ENCODE assay signal across 19 mouse cellular contexts in the genomic region with DNA sequence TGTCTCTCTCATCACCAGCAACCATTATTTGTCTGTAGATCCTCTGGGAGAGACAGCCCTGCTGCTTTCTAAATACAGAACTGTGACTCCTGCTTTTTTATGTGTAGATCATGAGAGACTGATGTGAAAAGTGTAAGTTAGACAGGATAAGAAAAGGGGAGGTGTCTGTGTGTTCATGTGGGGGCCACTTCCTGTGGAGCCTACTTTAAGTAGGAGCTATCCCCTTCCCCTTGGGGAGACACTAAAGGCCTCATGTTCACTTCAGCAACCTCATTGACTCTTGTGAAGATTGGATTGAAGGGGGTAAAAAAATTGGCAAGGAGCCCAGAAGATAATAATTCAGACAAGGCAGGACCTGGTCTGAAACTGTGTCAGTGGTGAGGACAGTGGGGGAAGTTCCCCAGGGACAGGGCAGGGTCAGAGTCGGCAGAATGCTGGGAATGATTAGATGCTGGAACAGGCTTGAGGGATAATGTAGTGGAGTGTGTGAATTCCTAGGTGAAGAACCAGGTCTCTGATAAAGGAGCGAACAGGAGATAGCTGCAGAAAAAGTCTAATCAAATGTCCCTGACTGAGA.
DNase-seq lines count a peak whose midpoint lies in the region; ATAC-seq lines count a peak whose summit lies in the region.
"Had no signal": no experiment of that assay in that cellular context is flagged by ENCODE, and none has a peak within 500 bp of the region (broad histone marks: within the 10 kb centered on the region; RNA-seq: fewer than 3 reads in every experiment).

No protein-coding gene starts in this region.

- H3K27me3 ChIP-seq in kidney, embryonic 15.5 days = no peaks in the 10 kb centered on the region
- H3K27me3 ChIP-seq in midbrain, embryonic 14.5 days (ENCODE audit: control insufficient read depth, insufficient read depth, low read length) = no peaks in the 10 kb centered on the region
- H3K27me3 ChIP-seq in midbrain, embryonic 11.5 days (ENCODE audit: control insufficient read depth, insufficient read depth, low read length) = no peaks in the 10 kb centered on the region
- no peaks in the 10 kb centered on the region for H3K27me3 ChIP-seq in limb, embryonic 10.5 days (ENCODE audit: low read depth, poor library complexity, severe bottlenecking)
- H3K27me3 ChIP-seq: hindbrain, embryonic 12.5 days had no signal

- no peak for DNase-seq in kidney, adult 11 months
- no peak for DNase-seq in midbrain, embryonic 14.5 days
- no peak for DNase-seq in midbrain, embryonic 11.5 days (ENCODE audit: low spot score, missing footprints)
- DNase-seq in limb, embryonic 10.5 days (ENCODE audit: low spot score) = no peak
- DNase-seq in mesoderm, embryonic 11.5 days (ENCODE audit: low read depth, low spot score) = peak; percentile 37
- no peak for DNase-seq in cerebellum, postnatal 4 days (ENCODE audit: low spot score in 2 of 2)
- no peak for DNase-seq in adrenal gland, postnatal 10 days
- DNase-seq: adrenal gland, adult 2 months; cerebellum, adult 9-11 months; forebrain, postnatal 0 days; gastrocnemius, postnatal 36 days; kidney, postnatal 10 days; layer of hippocampus, adult 9-11 months; lung, postnatal 36 days; right cerebral cortex, postnatal 25 days had no signal

- no peak overlapping the region for H3K4me3 ChIP-seq in kidney, embryonic 15.5 days (replicated peaks)
- no peak overlapping the region for H3K4me3 ChIP-seq in midbrain, embryonic 14.5 days (replicated peaks; ENCODE audit: low read depth, low read length)
- H3K4me3 ChIP-seq in midbrain, embryonic 11.5 days (ENCODE audit: low read depth, low read length) = no peak overlapping the region
- H3K4me3 ChIP-seq in limb, embryonic 10.5 days = no peak overlapping the region
- H3K4me3 ChIP-seq: hindbrain, embryonic 12.5 days; midbrain, embryonic 10.5 days had no signal

- no peaks in the 10 kb centered on the region for H3K9me3 ChIP-seq in kidney, embryonic 15.5 days (replicated peaks)
- no peaks in the 10 kb centered on the region for H3K9me3 ChIP-seq in midbrain, embryonic 14.5 days (ENCODE audit: control insufficient read depth, low read length)
- H3K9me3 ChIP-seq in midbrain, embryonic 11.5 days (ENCODE audit: control insufficient read depth, low read length) = no peaks in the 10 kb centered on the region
- H3K9me3 ChIP-seq in limb, embryonic 10.5 days (replicated peaks) = no peaks in the 10 kb centered on the region

- peak; percentile 80 for ATAC-seq in kidney, embryonic 15.5 days (replicated peaks; ENCODE audit: low FRiP score)
- peak; percentile 31; the same call in 1 of the 2 replicates for ATAC-seq in midbrain, embryonic 14.5 days (ENCODE audit: low FRiP score, low TSS enrichment)
- ATAC-seq in midbrain, embryonic 11.5 days (ENCODE audit: low FRiP score) = no peak
- ATAC-seq: forebrain, postnatal 0 days; inflammation-experienced regulatory T-cells, adult 6 months had no signal

- H3K4me1 ChIP-seq in kidney, embryonic 15.5 days = peaks cover 4% of the 10 kb centered on the region; the same call in 1 of the 2 replicates
- H3K4me1 ChIP-seq in midbrain, embryonic 14.5 days (ENCODE audit: control insufficient read depth, insufficient read depth, low read length) = no peaks in the 10 kb centered on the region
- no peaks in the 10 kb centered on the region for H3K4me1 ChIP-seq in midbrain, embryonic 11.5 days (ENCODE audit: control insufficient read depth, insufficient read depth, low read length)
- H3K4me1 ChIP-seq in limb, embryonic 10.5 days = peaks cover 31% of the 10 kb centered on the region
- H3K4me1 ChIP-seq: midbrain, embryonic 10.5 days had no signal

- H3K9ac ChIP-seq in kidney, embryonic 15.5 days = no peak overlapping the region
- no peak overlapping the region for H3K9ac ChIP-seq in midbrain, embryonic 14.5 days (replicated peaks; ENCODE audit: low read length)
- no peak overlapping the region for H3K9ac ChIP-seq in midbrain, embryonic 11.5 days (ENCODE audit: low read length)
- H3K9ac ChIP-seq: forebrain, postnatal 0 days; hindbrain, embryonic 12.5 days had no signal

- no peak overlapping the region for H3K27ac ChIP-seq in kidney, embryonic 15.5 days
- no peak overlapping the region for H3K27ac ChIP-seq in midbrain, embryonic 14.5 days (replicated peaks; ENCODE audit: low read depth, low read length)
- H3K27ac ChIP-seq in midbrain, embryonic 11.5 days (ENCODE audit: low read depth, low read length) = no peak overlapping the region
- H3K27ac ChIP-seq in limb, embryonic 10.5 days = peak overlapping the region; percentile 67
- H3K27ac ChIP-seq: hindbrain, embryonic 12.5 days; midbrain, embryonic 10.5 days had no signal

- no peaks in the 10 kb centered on the region for H3K36me3 ChIP-seq in kidney, embryonic 15.5 days
- H3K36me3 ChIP-seq in midbrain, embryonic 14.5 days (ENCODE audit: control insufficient read depth, insufficient read depth, low read length) = no peaks in the 10 kb centered on the region
- no peaks in the 10 kb centered on the region for H3K36me3 ChIP-seq in midbrain, embryonic 11.5 days (ENCODE audit: control insufficient read depth, insufficient read depth, low read length)
- no peaks in the 10 kb centered on the region for H3K36me3 ChIP-seq in limb, embryonic 10.5 days
- H3K36me3 ChIP-seq: hindbrain, embryonic 12.5 days; midbrain, embryonic 10.5 days had no signal

- H3K4me2 ChIP-seq in kidney, embryonic 15.5 days = no peak overlapping the region
- no peak overlapping the region for H3K4me2 ChIP-seq in midbrain, embryonic 14.5 days (ENCODE audit: low read length)
- no peak overlapping the region for H3K4me2 ChIP-seq in midbrain, embryonic 11.5 days
- H3K4me2 ChIP-seq: hindbrain, embryonic 12.5 days had no signal

- 44% methylated on average over 2 of the region's 2 CpGs for WGBS in kidney, embryonic 15.5 days
- WGBS in midbrain, embryonic 14.5 days = 55% methylated on average over 2 of the region's 2 CpGs
- 74% methylated on average over 2 of the region's 2 CpGs for WGBS in midbrain, embryonic 11.5 days
- 60% methylated on average over 2 of the region's 2 CpGs for WGBS in limb, embryonic 10.5 days
